Comparison of ENCODE assay signal across 9 mouse cellular contexts in genomic region chr11:98298484-98299205, GRCm38 (mm10). TPM values are rescaled to one million over a fixed set of nuclear protein-coding genes. Genes with fewer than 3 reads are reported as not detected.
DNase-seq lines count a peak whose midpoint lies in the region; ATAC-seq and TF ChIP-seq lines count a peak whose summit lies in the region.
"Had no signal": no experiment of that assay in that cellular context is flagged by ENCODE, and none has a peak within 500 bp of the region (broad histone marks: within the 10 kb centered on the region; RNA-seq: fewer than 3 reads in every experiment).

No protein-coding gene starts in this region.

- H3K27ac ChIP-seq in lung, embryonic 15.5 days = no peak overlapping the region
- peak overlapping the region; percentile 18; the same call in 1 of the 2 replicates for H3K27ac ChIP-seq in heart, adult 2 months
- H3K27ac ChIP-seq in hindbrain, embryonic 15.5 days (replicated peaks) = peak overlapping the region; percentile 37; the same call in 1 of the 2 replicates
- H3K27ac ChIP-seq in midbrain, embryonic 14.5 days (replicated peaks; ENCODE audit: low read depth, low read length) = no peak overlapping the region

- no peak for ATAC-seq in lung, embryonic 15.5 days (ENCODE audit: borderline replicate concordance, extremely low read depth, low FRiP score, low TSS enrichment)
- ATAC-seq in hindbrain, embryonic 15.5 days (ENCODE audit: low FRiP score, low read depth) = no peak
- ATAC-seq in midbrain, embryonic 14.5 days (ENCODE audit: low FRiP score, low TSS enrichment) = no peak

- H3K27me3 ChIP-seq in lung, embryonic 15.5 days = peaks cover 29% of the 10 kb centered on the region
- no peaks in the 10 kb centered on the region for H3K27me3 ChIP-seq in heart, adult 2 months (ENCODE audit: control insufficient read depth, insufficient read depth, low read length)
- H3K27me3 ChIP-seq in hindbrain, embryonic 15.5 days = peaks cover 6% of the 10 kb centered on the region; the same call in 1 of the 2 replicates
- peaks cover 14% of the 10 kb centered on the region; the same call in 1 of the 2 replicates for H3K27me3 ChIP-seq in midbrain, embryonic 14.5 days (ENCODE audit: control insufficient read depth, insufficient read depth, low read length)

- 8% methylated on average over 10 of the region's 10 CpGs for WGBS in lung, embryonic 15.5 days
- 10% methylated on average over 10 of the region's 10 CpGs for WGBS in lung, adult 2 months
- 25% methylated on average over 10 of the region's 10 CpGs for whole genome bisulfite sequencing in heart, adult 2 months
- 6% methylated on average over 10 of the region's 10 CpGs for WGBS in hindbrain, embryonic 15.5 days
- WGBS in midbrain, embryonic 14.5 days = 2% methylated on average over 10 of the region's 10 CpGs

- no peak for TF ChIP-seq CTCF in lung, adult 2 months (IDR thresholded peaks at IDR 0.05; ENCODE audit: insufficient read depth, low read length)
- no peak for TF ChIP-seq CTCF in heart, adult 2 months (IDR thresholded peaks at IDR 0.05)

- no peaks in the 10 kb centered on the region for H3K36me3 ChIP-seq in lung, embryonic 15.5 days
- no peaks in the 10 kb centered on the region for H3K36me3 ChIP-seq in heart, adult 2 months (ENCODE audit: control insufficient read depth, insufficient read depth, low read length)
- no peaks in the 10 kb centered on the region for H3K36me3 ChIP-seq in hindbrain, embryonic 15.5 days
- no peaks in the 10 kb centered on the region for H3K36me3 ChIP-seq in midbrain, embryonic 14.5 days (ENCODE audit: control insufficient read depth, insufficient read depth, low read length)

- H3K4me2 ChIP-seq in lung, embryonic 15.5 days = peak overlapping the region; percentile 18
- H3K4me2 ChIP-seq in hindbrain, embryonic 15.5 days = no peak overlapping the region
- 0 out of 2 replicates have a peak overlapping the region, but pooled peaks have one; percentile 3 for H3K4me2 ChIP-seq in midbrain, embryonic 14.5 days (ENCODE audit: low read length)

- intact Hi-C loops in heart, adult 2 months (cut with DNase I) = no loop called here

- no peak for TF ChIP-seq EP300 in heart, adult 2 months (IDR thresholded peaks at IDR 0.05; ENCODE audit: insufficient read depth, low read depth, low read length)

- no peak for TF ChIP-seq POLR2A in lung, adult 2 months (IDR thresholded peaks at IDR 0.05; ENCODE audit: borderline replicate concordance, extremely low read depth, low read depth, low read length)
- TF ChIP-seq POLR2A in heart, adult 2 months (IDR thresholded peaks at IDR 0.05; ENCODE audit: insufficient read depth, low read depth, low read length) = no peak

- DNase-seq in lung, adult 2 months = no peak
- DNase-seq in heart, adult 2 months = peak; percentile 59 to 61
- no peak for DNase-seq in midbrain, embryonic 14.5 days
- no peak for DNase-seq in urinary bladder, adult 2 months (ENCODE audit: low spot score)
- no peak for DNase-seq in spleen, postnatal 36 days (ENCODE audit: low spot score in 2 of 2)
- DNase-seq: thymus, adult 2 months had no signal

- H3K9me3 ChIP-seq in lung, embryonic 15.5 days = no peaks in the 10 kb centered on the region
- no peaks in the 10 kb centered on the region for H3K9me3 ChIP-seq in hindbrain, embryonic 15.5 days
- no peaks in the 10 kb centered on the region for H3K9me3 ChIP-seq in midbrain, embryonic 14.5 days (ENCODE audit: control insufficient read depth, low read length)

- H3K4me3 ChIP-seq in lung, embryonic 15.5 days = no peak overlapping the region
- H3K4me3 ChIP-seq in lung, adult 2 months (replicated peaks; ENCODE audit: extremely low read depth, low read depth, low read length) = no peak overlapping the region
- H3K4me3 ChIP-seq in heart, adult 2 months = no peak overlapping the region
- no peak overlapping the region for H3K4me3 ChIP-seq in hindbrain, embryonic 15.5 days
- H3K4me3 ChIP-seq in midbrain, embryonic 14.5 days (replicated peaks; ENCODE audit: low read depth, low read length) = no peak overlapping the region

- peaks cover 43% of the 10 kb centered on the region for H3K4me1 ChIP-seq in lung, embryonic 15.5 days
- H3K4me1 ChIP-seq in lung, adult 2 months (ENCODE audit: control insufficient read depth, insufficient read depth, low read length) = peaks cover 3% of the 10 kb centered on the region; the same call in 1 of the 2 replicates
- H3K4me1 ChIP-seq in heart, adult 2 months (ENCODE audit: control insufficient read depth, insufficient read depth, low read length) = no peaks in the 10 kb centered on the region
- H3K4me1 ChIP-seq in hindbrain, embryonic 15.5 days (replicated peaks) = peaks cover 47% of the 10 kb centered on the region
- peaks cover 6% of the 10 kb centered on the region for H3K4me1 ChIP-seq in midbrain, embryonic 14.5 days (ENCODE audit: control insufficient read depth, insufficient read depth, low read length)

- no peaks in the 10 kb centered on the region for H3K79me2 ChIP-seq in heart, adult 2 months (replicated peaks; ENCODE audit: control insufficient read depth, insufficient read depth, low read length)

- H3K9ac ChIP-seq in lung, embryonic 15.5 days = no peak overlapping the region
- no peak overlapping the region for H3K9ac ChIP-seq in heart, adult 2 months (ENCODE audit: low read depth, low read length)
- no peak overlapping the region for H3K9ac ChIP-seq in hindbrain, embryonic 15.5 days
- H3K9ac ChIP-seq in midbrain, embryonic 14.5 days (replicated peaks; ENCODE audit: low read length) = no peak overlapping the region

RNA-seq across cellular contexts. Expression of gene Neurod2, which starts 30.8 kb away (rescaled TPM):
- polyA plus RNA-seq in lung, embryonic 15.5 days (2015; fragmentation: Nextera tagmentation; extraction: Ambion mirVana) = 0.05 TPM in 1 of 2 replicates, not detected in the other
- not detected in 2 replicates for polyA plus RNA-seq in lung, adult 2 months (2012; rRNA removed)
- not detected for total RNA-seq in heart, adult 2 months (2021)
- polyA plus RNA-seq in heart, adult 2 months (2012; rRNA removed) = not detected in 2 replicates
- 20.9 and 28.6 TPM in 2 replicates for polyA plus RNA-seq in hindbrain, embryonic 15.5 days (2015; fragmentation: Nextera tagmentation; extraction: Ambion mirVana)
- 10.9 and 12.7 TPM in 2 replicates for polyA plus RNA-seq in midbrain, embryonic 14.5 days (2014; fragmentation: Nextera tagmentation; extraction: Ambion mirVana)
- polyA plus RNA-seq in urinary bladder, adult 2 months (2012; rRNA removed) = not detected in 2 replicates
- polyA plus RNA-seq: large intestine, adult 2 months had no signal

RNA-seq across cellular contexts. Expression of gene Ppp1r1b, which starts 49.6 kb away (rescaled TPM):
- polyA plus RNA-seq in lung, embryonic 15.5 days (2015; fragmentation: Nextera tagmentation; extraction: Ambion mirVana) = 3.5 and 5.5 TPM in 2 replicates
- polyA plus RNA-seq in lung, adult 2 months (2012; rRNA removed) = 20.0 and 22.1 TPM in 2 replicates
- total RNA-seq in heart, adult 2 months (2021) = 1 to 10 TPM; 2.6 to 5.3 TPM
- polyA plus RNA-seq in heart, adult 2 months (2012; rRNA removed) = 15.8 and 16.2 TPM in 2 replicates
- polyA plus RNA-seq in hindbrain, embryonic 15.5 days (2015; fragmentation: Nextera tagmentation; extraction: Ambion mirVana) = 6.1 and 6.9 TPM in 2 replicates
- 0.95 and 1.2 TPM in 2 replicates for polyA plus RNA-seq in midbrain, embryonic 14.5 days (2014; fragmentation: Nextera tagmentation; extraction: Ambion mirVana)
- polyA plus RNA-seq in urinary bladder, adult 2 months (2012; rRNA removed) = 0.07 and 0.15 TPM in 2 replicates

RNA-seq across cellular contexts. Expression of gene Stard3, which starts 59.5 kb away (rescaled TPM):
- 45.2 and 52.5 TPM in 2 replicates for polyA plus RNA-seq in lung, embryonic 15.5 days (2015; fragmentation: Nextera tagmentation; extraction: Ambion mirVana)
- 131 and 143 TPM in 2 replicates for polyA plus RNA-seq in lung, adult 2 months (2012; rRNA removed)
- 10 to 100 TPM; 19.0 to 24.3 TPM for total RNA-seq in heart, adult 2 months (2021)
- polyA plus RNA-seq in heart, adult 2 months (2012; rRNA removed) = 58.3 and 62.3 TPM in 2 replicates
- polyA plus RNA-seq in hindbrain, embryonic 15.5 days (2015; fragmentation: Nextera tagmentation; extraction: Ambion mirVana) = 36.5 and 40.3 TPM in 2 replicates
- 34.5 and 36.0 TPM in 2 replicates for polyA plus RNA-seq in midbrain, embryonic 14.5 days (2014; fragmentation: Nextera tagmentation; extraction: Ambion mirVana)
- 34.8 and 45.8 TPM in 2 replicates for polyA plus RNA-seq in urinary bladder, adult 2 months (2012; rRNA removed)

Comparison
In these comparisons a context has a peak if more than half of its experiments do, and no peak if none do; other contexts are left out.
1. H3K27ac ChIP-seq: peak in heart, adult 2 months (single experiment) and hindbrain, embryonic 15.5 days (single experiment); none in lung, embryonic 15.5 days (single experiment) and midbrain, embryonic 14.5 days (single experiment).
2. DNase-seq: peak in heart, adult 2 months (2 of 2); none in lung, adult 2 months (single experiment), midbrain, embryonic 14.5 days (single experiment), urinary bladder, adult 2 months (single experiment) and spleen, postnatal 36 days (0 of 2).
3. RNA of gene Neurod2, which starts 30.8 kb away (polyA plus RNA-seq): 20.9 to 28.6 TPM in hindbrain, embryonic 15.5 days and 10.9 to 12.7 TPM in midbrain, embryonic 14.5 days; not detected in urinary bladder, adult 2 months, 0.05 TPM in lung, embryonic 15.5 days, not detected in lung, adult 2 months and not detected in heart, adult 2 months; every median in the first group is over 10 times any median in the second.